Mouse (Mus musculus) right cerebral cortex, postnatal 36 days (tissue): ENCODE measurements at regions not wholly inside any gene's neighbourhood (a gene's known extent, or its start where the extent isn't known, plus 50 kb on each side); places are given as distances from the start of the nearest gene placed in this dataset.
A peak's percentile ranks its signal among the peaks of the same experiment; 100 is the strongest.

Experiments
- DNase-seq, 2 experiments: peaks; one replicate each; pipeline ENCODE4 v3.0.0; 2022; ENCODE audit warnings: low spot score in 2 of 2, mixed read lengths in 1 of 2

GRCm38 (mm10) chr13:28794547-28794946 lies 159.0 kb downstream of the Sox4 start:
- DNase-seq = no peak

GRCm38 (mm10) chr13:28793166-28793935 lies 160.2 kb downstream of the Sox4 start:
- DNase-seq = no peak

- DNase-seq = no peak
These were observed 160.9 kb downstream of the Sox4 start for GRCm38 (mm10) chr13:28792461-28793165.

- DNase-seq = no peak
These were observed 163.1 kb downstream of the Sox4 start for GRCm38 (mm10) chr13:28790381-28790780.

GRCm38 (mm10) chr13:28787331-28787643 lies 166.2 kb downstream of the Sox4 start:
- no peak for DNase-seq

- DNase-seq = no peak
These were observed 166.7 kb downstream of the Sox4 start for GRCm38 (mm10) chr13:28786629-28787330.

GRCm38 (mm10) chr13:28782497-28783246 lies 170.8 kb downstream of the Sox4 start:
- DNase-seq = no peak

- no peak for DNase-seq
These were observed 171.4 kb downstream of the Sox4 start for GRCm38 (mm10) chr13:28782081-28782480.

GRCm38 (mm10) chr13:28781660-28782059 lies 171.9 kb downstream of the Sox4 start:
- DNase-seq = no peak

GRCm38 (mm10) chr13:28780462-28780861 lies 173.1 kb downstream of the Sox4 start:
- DNase-seq = no peak

- DNase-seq = no peak
These were observed 178.2 kb downstream of the Sox4 start for GRCm38 (mm10) chr13:28775142-28775815.

- DNase-seq = no peak
These were observed 178.9 kb downstream of the Sox4 start for GRCm38 (mm10) chr13:28774649-28775048.

- DNase-seq = no peak
These were observed 180.0 kb downstream of the Sox4 start for GRCm38 (mm10) chr13:28773466-28773865.

- no peak for DNase-seq
These were observed 183.0 kb downstream of the Sox4 start for GRCm38 (mm10) chr13:28770531-28770930.

- DNase-seq = no peak
These were observed 183.5 kb downstream of the Sox4 start for GRCm38 (mm10) chr13:28770018-28770417.

GRCm38 (mm10) chr13:28768717-28769426 lies 184.6 kb downstream of the Sox4 start:
- DNase-seq = no peak

GRCm38 (mm10) chr13:28762555-28762954 lies 191.0 kb downstream of the Sox4 start:
- no peak for DNase-seq

- DNase-seq = no peak
These were observed 194.5 kb downstream of the Sox4 start for GRCm38 (mm10) chr13:28759026-28759425.

GRCm38 (mm10) chr13:28757846-28758522 lies 195.5 kb downstream of the Sox4 start:
- DNase-seq = peak; percentile 72 to 81
